Mouse (Mus musculus) liver, embryonic 16.5 days (tissue): ENCODE results near the gene Vps36. TPM values are rescaled to one million over a fixed set of nuclear protein-coding genes. Genes with fewer than 3 reads are reported as not detected.

Experiments
- ATAC-seq: fragments of 200-750 bp; cut with Nextera tagmentation; 2 replicates; pipeline ENCODE4 v1.8.0; 2017; ENCODE audit warnings: low read depth, mild to moderate bottlenecking, moderate number of reproducible peaks, moderate library complexity
- H3K27ac ChIP-seq: fragments of 300-500 bp; sonication (generic); 2 replicates; pipeline ENCODE4 v1.5.1; 2014; ENCODE audit warnings: mild to moderate bottlenecking, low read length
- H3K27me3 ChIP-seq: fragments of 300-500 bp; sonication (generic); 2 replicates; pipeline ENCODE4 v1.6.1; 2014; ENCODE audit warnings: low read depth, low read length, mixed read lengths; ENCODE audit not compliant: control insufficient read depth, insufficient read depth
- H3K36me3 ChIP-seq: fragments of 300-500 bp; sonication (generic); 2 replicates; pipeline ENCODE4 v1.6.1; 2014; ENCODE audit warnings: mild to moderate bottlenecking; ENCODE audit not compliant: control insufficient read depth, insufficient read depth
- H3K4me1 ChIP-seq: fragments of 300-500 bp; sonication (generic); 2 replicates; pipeline ENCODE4 v1.6.1; 2014; ENCODE audit warnings: low read depth, low read length, mixed read lengths; ENCODE audit not compliant: control insufficient read depth
- H3K4me2 ChIP-seq: fragments of 300-500 bp; sonication (generic); 2 replicates; pipeline ENCODE4 v1.6.1; 2014; ENCODE audit warnings: low read depth, low read length, mixed read lengths
- H3K4me3 ChIP-seq: fragments of 300-500 bp; sonication (generic); 2 replicates; pipeline ENCODE4 v1.5.1; 2014; ENCODE audit warnings: low read depth, mild to moderate bottlenecking, low read length
- H3K9ac ChIP-seq: fragments of 300-500 bp; sonication (generic); 2 replicates; pipeline ENCODE4 v1.6.1; 2014; ENCODE audit warnings: low read depth, low read length
- H3K9me3 ChIP-seq: fragments of 300-500 bp; sonication (generic); replicated peaks from 2 replicates; pipeline ENCODE4 v1.6.1; 2016; ENCODE audit warnings: low read length; ENCODE audit not compliant: control insufficient read depth
- WGBS: fragments of 180-500 bp; shearing (Covaris S2); extraction: QIAGEN DNeasy Blood & Tissue Kit; methylation state at CpG from one replicate; pipeline ENCODE4 v1.1.7; 2014; ENCODE audit not compliant: insufficient replicate concordance; 5-methylcytosine and 5-hydroxymethylcytosine counted together
- polyA plus RNA-seq: library from polyadenylated mRNA; unstranded; fragments of >200 nt; fragmentation: Nextera tagmentation; extraction: Ambion mirVana; gene quantifications from 2 replicates; pipeline ENCODE4 v1.2.1, GENCODE M21; 2015

The Vps36 gene
- polyA plus RNA-seq, 1 experiment from 2014 or later = 7.5 TPM

DNA sequence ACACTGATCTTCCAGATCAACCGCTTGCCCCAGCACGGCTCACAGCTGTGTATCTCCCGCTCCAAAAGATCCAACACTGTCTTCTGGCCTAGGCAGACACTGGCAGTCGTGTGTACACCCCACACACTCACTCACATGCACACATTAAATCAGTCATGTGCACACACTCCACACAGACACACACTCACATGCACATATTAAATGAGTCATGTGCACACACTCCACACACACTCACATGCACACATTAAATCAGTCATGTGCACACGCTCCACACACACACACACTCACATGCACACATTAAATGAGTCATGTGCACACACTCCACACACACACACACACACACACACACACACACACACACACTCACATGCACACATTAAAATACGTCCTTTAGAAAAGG lies 5.3 kb downstream of the Vps36 start:
- Histone ChIP-seq H3K36me3 (peaks cover 9% of the 10 kb centered on the region), H3K9ac (no peak overlapping the region), H3K4me2 (no peak overlapping the region), H3K9me3 (no peaks in the 10 kb centered on the region; the same call in 1 of the 2 replicates), H3K4me3 (no peak overlapping the region), H3K27ac (no peak overlapping the region), H3K4me1 (peaks cover 7% of the 10 kb centered on the region), H3K27me3 (no peaks in the 10 kb centered on the region)
- ATAC-seq = no peak
- WGBS = 78% methylated on average over 6 of the region's 6 CpGs

DNA sequence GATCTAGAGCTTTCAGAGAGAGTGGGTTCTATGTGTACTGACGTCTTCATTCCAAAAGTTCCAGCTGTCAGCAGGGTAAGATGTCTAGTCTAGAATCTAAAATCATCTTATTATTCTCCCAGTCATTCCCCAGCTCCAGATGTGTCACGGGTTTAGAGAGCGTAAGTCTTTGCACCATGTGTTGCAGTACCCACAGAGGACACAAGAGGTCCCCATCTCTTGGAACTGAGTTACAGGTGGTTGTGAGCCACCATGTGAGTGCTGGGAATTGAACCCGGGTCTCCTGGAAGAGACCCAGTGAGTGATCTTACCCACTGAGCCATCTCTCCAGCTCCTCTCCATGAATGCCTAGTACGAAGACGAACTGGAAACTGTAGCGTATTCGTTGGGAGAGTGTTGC lies 6.9 kb downstream of the Vps36 start:
- Histone ChIP-seq H3K27ac (no peak overlapping the region), H3K9me3 (no peaks in the 10 kb centered on the region; the same call in 1 of the 2 replicates), H3K4me1 (peaks cover under 1% of the 10 kb centered on the region; the same call in 1 of the 2 replicates), H3K4me3 (no peak overlapping the region), H3K9ac (no peak overlapping the region), H3K27me3 (no peaks in the 10 kb centered on the region), H3K4me2 (no peak overlapping the region), H3K36me3 (peaks cover 9% of the 10 kb centered on the region)
- 92% methylated on average over 8 of the region's 8 CpGs for WGBS
- no peak for ATAC-seq

DNA sequence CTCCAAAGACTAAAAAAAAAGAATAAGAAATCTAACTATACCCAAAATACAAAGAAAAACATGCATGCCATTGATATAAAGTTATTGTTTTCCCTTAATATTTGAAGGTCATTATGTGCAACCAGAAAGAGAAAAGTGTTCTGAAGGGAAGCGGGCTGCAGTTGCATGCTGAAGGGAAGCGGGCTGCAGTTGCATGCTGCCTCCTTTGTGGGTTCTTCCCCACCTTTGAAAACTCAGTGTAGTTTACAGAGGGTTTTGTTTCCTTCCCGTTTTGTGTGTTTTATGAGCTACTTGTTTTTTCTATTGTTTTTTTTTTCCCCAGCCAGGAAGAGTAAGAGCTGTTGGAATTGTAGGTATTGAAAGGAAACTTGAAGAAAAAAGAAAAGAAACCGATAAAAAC lies 14.9 kb downstream of the Vps36 start:
- H3K27me3 ChIP-seq = no peaks in the 10 kb centered on the region
- H3K36me3 ChIP-seq = peaks cover 9% of the 10 kb centered on the region
- no peak overlapping the region for H3K9ac ChIP-seq
- H3K4me3 ChIP-seq = no peak overlapping the region
- no peak for ATAC-seq
- no peak overlapping the region for H3K4me2 ChIP-seq
- 41% methylated on average over 4 of the region's 4 CpGs for WGBS
- no peak overlapping the region for H3K27ac ChIP-seq
- no peaks in the 10 kb centered on the region for H3K9me3 ChIP-seq
- H3K4me1 ChIP-seq = no peaks in the 10 kb centered on the region

DNA sequence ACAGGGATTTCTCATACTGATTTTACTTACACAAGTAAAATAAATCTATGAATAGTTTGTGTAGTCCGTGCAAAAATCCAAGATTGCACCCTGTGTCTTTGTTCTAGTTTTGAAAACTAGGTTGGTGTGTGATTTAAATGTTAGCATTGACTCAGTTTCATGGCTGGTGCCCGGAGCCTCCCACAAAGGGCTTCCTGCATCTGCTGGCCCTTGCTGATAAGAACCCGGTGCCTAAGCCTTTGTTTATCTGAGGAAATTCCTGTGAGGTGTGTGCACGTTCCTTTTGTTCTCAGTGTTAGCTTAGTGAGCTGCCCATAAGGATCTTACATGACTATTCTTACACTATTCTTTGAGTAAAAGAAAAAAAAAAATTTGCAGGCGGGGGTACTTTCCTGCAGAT lies 16.4 kb downstream of the Vps36 start:
- 8% methylated on average over 5 of the region's 5 CpGs for WGBS
- H3K27ac ChIP-seq = no peak overlapping the region
- H3K27me3 ChIP-seq = no peaks in the 10 kb centered on the region
- no peak overlapping the region for H3K4me3 ChIP-seq
- H3K4me1 ChIP-seq = no peaks in the 10 kb centered on the region
- H3K9ac ChIP-seq = no peak overlapping the region
- H3K4me2 ChIP-seq = no peak overlapping the region
- no peaks in the 10 kb centered on the region for H3K9me3 ChIP-seq
- H3K36me3 ChIP-seq = peaks cover 9% of the 10 kb centered on the region
- ATAC-seq = peak; percentile 61

GRCm38 (mm10) chr8:22214826-22215225 lies 22.2 kb downstream of the Vps36 start:
- Histone ChIP-seq H3K27ac (no peak overlapping the region), H3K27me3 (no peaks in the 10 kb centered on the region), H3K4me2 (no peak overlapping the region), H3K9me3 (no peaks in the 10 kb centered on the region), H3K36me3 (peaks cover 11% of the 10 kb centered on the region), H3K9ac (no peak overlapping the region), H3K4me1 (no peaks in the 10 kb centered on the region), H3K4me3 (no peak overlapping the region)
- no peak for ATAC-seq
- 88% methylated on average over 10 of the region's 10 CpGs for WGBS

GRCm38 (mm10) chr8:22226361-22226760 lies 33.8 kb downstream of the Vps36 start:
- H3K4me2 ChIP-seq = no peak overlapping the region
- H3K9ac ChIP-seq = no peak overlapping the region
- H3K4me3 ChIP-seq = no peak overlapping the region
- H3K27me3 ChIP-seq = peaks cover 31% of the 10 kb centered on the region
- H3K27ac ChIP-seq = no peak overlapping the region
- H3K9me3 ChIP-seq = no peaks in the 10 kb centered on the region
- H3K36me3 ChIP-seq = no peaks in the 10 kb centered on the region
- no peaks in the 10 kb centered on the region; the same call in 1 of the 2 replicates for H3K4me1 ChIP-seq
- no peak for ATAC-seq
- 39% methylated on average over 8 of the region's 8 CpGs for WGBS

DNA sequence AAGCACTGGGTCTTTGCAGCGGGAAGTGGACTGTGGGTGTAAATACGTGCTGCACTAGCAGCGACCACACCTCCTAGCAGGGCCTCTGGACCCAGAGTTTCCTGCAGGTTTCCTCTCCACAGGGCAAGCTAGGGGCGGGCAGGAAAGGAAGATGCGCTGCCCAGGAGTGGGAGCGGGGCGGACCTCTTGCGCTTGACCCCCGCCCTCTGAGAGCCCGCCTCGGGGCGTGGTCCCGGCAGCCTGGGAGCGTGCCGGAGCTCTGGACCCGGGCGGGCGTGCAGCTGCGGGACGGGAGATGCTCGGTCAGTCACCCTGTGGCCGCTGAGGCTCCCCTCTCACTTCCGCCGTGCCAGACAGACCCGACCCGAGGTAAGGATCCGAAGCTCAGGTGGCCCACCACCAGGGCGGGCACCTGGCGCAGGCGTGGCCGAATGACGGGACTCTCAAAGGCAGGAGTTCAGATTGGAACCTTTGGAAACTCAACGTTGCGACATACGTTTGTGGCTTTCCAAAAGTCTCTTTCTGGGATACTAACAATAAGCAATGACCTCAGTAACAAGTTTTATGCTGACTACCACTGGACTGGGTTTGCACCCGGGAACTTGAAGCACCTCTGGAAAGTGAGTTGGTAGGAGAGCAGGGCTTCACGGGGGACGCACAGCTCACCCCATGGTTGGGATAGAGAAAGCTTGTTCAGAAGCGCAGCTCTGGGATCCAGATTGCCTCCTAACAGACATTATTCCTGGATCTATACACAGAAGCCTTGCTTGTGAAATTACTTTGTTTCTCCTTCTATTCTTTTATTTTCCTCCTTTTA lies 34.7 kb downstream of the Vps36 start, which contains the start of gene Thsd1:
Thsd1 (plus strand) TSS at position 253 of the 817 bp plus-strand sequence.
- no peaks in the 10 kb centered on the region for H3K36me3 ChIP-seq
- peak; percentile 89 for ATAC-seq
- no peaks in the 10 kb centered on the region; the same call in 1 of the 2 replicates for H3K4me1 ChIP-seq
- peak within 1 kb of the TSS; percentile 27; the same call in 1 of the 2 replicates for H3K9ac ChIP-seq
- peak within 1 kb of the TSS; percentile 58 for H3K4me3 ChIP-seq
- H3K4me2 ChIP-seq = peak within 1 kb of the TSS; percentile 68
- WGBS = under 1% methylated on average over 39 of the region's 39 CpGs
- H3K9me3 ChIP-seq = no peaks in the 10 kb centered on the region
- H3K27ac ChIP-seq = no peak within 1 kb of the TSS
- H3K27me3 ChIP-seq = peaks cover 31% of the 10 kb centered on the region

GRCm38 (mm10) chr8:22228621-22229020 lies 36.0 kb downstream of the Vps36 start:
- H3K9me3 ChIP-seq = no peaks in the 10 kb centered on the region
- no peaks in the 10 kb centered on the region for H3K36me3 ChIP-seq
- no peak overlapping the region for H3K9ac ChIP-seq
- peaks cover 31% of the 10 kb centered on the region for H3K27me3 ChIP-seq
- H3K4me2 ChIP-seq = no peak overlapping the region
- 11% methylated on average over 7 of the region's 7 CpGs for WGBS
- H3K4me1 ChIP-seq = no peaks in the 10 kb centered on the region; the same call in 1 of the 2 replicates
- no peak for ATAC-seq
- H3K4me3 ChIP-seq = no peak overlapping the region
- H3K27ac ChIP-seq = no peak overlapping the region

DNA sequence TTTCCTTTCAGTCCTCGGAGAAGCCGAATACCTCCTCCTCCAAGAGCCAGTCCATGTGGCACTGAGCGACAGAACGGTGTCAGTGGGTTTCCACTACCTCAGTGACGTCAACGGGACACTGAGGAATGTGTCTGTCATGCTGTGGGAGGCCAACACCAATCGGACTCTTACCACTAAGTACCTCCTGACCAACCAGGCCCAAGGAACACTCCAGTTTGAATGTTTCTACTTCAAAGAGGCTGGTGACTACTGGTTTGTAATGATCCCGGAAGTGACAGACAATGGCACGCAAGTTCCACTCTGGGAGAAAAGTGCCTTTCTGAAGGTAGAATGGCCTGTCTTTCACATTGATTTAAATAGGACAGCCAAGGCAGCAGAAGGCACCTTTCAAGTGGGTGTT lies 50.4 kb downstream of the Vps36 start:
- Histone ChIP-seq H3K27me3 (no peaks in the 10 kb centered on the region), H3K36me3 (no peaks in the 10 kb centered on the region), H3K4me3 (no peak overlapping the region), H3K9me3 (no peaks in the 10 kb centered on the region), H3K27ac (no peak overlapping the region), H3K9ac (no peak overlapping the region), H3K4me2 (no peak overlapping the region), H3K4me1 (no peaks in the 10 kb centered on the region)
- WGBS = 75% methylated on average over 9 of the region's 9 CpGs
- ATAC-seq = no peak
